Mouse (Mus musculus): ENCODE data around the gene Vmn1r103. TPM values are rescaled to one million over a fixed set of nuclear protein-coding genes. Genes with fewer than 3 reads are reported as not detected.
"Not testable (repeated sequence)": the region's sequence is repeated elsewhere in the genome, so short reads cannot be mapped to it uniquely, and the experiment has no call there.

The Vmn1r103 gene
- not detected in 2 replicates for polyA plus RNA-seq (2012; ENCODE audit: insufficient read depth, insufficient read length, missing spikeins)

DNA sequence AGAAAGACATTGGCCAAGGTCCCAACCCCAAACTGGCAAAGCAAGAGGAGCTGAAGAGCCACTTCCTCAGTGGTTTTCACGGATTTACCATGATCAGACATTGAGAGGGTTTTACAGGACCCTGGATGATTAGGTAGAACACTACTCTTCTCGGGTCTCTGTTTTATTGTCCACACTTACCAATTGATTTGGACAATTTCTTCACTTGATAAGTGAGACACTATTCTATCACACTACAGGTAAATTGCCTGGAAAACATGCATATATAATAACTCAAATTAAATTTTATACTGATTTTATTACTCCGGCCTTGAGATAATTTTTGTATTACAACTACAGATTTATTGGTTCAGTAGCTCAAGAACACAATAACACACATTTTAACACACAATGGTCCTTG lies at the start of gene Vmn1r103:
TSS of gene Vmn1r103 (minus strand) at position 101 of the 400 bp plus-strand sequence.
- not testable (repeated sequence) for H3K27ac ChIP-seq (replicated peaks; ENCODE audit: low read depth, low read length)

DNA sequence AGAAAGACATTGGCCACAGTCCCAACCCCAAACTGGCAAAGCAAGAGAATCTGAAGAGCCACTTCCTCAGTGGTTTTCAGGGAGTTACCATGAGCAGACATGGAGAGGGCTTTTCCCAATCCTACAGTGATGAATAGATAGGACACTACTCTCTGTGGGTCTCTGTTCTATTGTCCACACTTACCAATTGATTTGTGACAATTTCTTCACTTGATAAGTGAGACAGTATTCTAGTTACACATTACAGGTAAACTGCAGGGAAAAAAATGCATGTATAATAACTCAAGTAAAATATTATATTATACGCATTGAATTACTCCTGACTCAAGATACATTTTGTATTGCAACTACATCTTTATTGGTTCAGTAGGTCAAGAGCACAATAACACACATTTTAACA lies 35.3 kb upstream of the Vmn1r103 start, which contains the start of gene Gm5726:
TSS of gene Gm5726 (minus strand) at position 101 of the 400 bp plus-strand sequence.
- H3K4me1 ChIP-seq (ENCODE audit: control insufficient read depth, insufficient read depth, insufficient read length, low read length); H3K27ac ChIP-seq (replicated peaks; ENCODE audit: low read depth, low read length); H3K4me3 ChIP-seq (ENCODE audit: insufficient read depth, low read depth, low read length): not testable (repeated sequence)

More for the DNA sequence above, at the start of gene Vmn1r103:
- H3K4me3 ChIP-seq (ENCODE audit: insufficient read depth, low read depth, low read length); H3K4me1 ChIP-seq (ENCODE audit: control insufficient read depth, insufficient read depth, insufficient read length, low read length): not testable (repeated sequence)

GRCm38 (mm10) chr7:20533537-20533936 lies 23.2 kb upstream of the Vmn1r103 start, which contains the start of gene Vmn1r104:
Gene Vmn1r104, plus strand, starts transcription at chr7:20533837.
- H3K4me1 ChIP-seq (ENCODE audit: control insufficient read depth, insufficient read depth, insufficient read length, low read length); H3K4me3 ChIP-seq (ENCODE audit: insufficient read depth, low read depth, low read length); H3K27ac ChIP-seq (replicated peaks; ENCODE audit: low read depth, low read length): not testable (repeated sequence)

DNA sequence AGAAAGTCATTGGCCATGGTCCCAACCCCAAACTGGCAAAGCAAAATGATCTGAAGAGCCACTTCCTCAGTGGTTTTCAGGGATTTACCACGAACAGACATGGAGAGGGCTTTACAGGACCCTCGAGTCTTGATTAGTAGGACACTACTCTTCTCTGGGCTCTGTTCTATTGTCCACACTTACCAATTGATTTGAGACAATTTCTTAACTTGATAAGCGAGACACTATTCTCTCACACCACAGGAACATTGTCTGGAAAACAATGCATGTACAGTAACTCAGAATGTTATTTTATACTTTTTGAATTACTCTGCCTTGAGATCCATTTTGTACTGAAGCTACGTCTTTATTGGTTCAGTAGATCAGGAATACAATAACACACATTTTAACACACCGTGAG lies 35.5 kb downstream of the Vmn1r103 start, which contains the start of gene Gm10670:
TSS of gene Gm10670 (minus strand) at position 101 of the 400 bp plus-strand sequence.
- not testable (repeated sequence) for H3K27ac ChIP-seq (replicated peaks; ENCODE audit: low read depth, low read length); H3K4me3 ChIP-seq (ENCODE audit: insufficient read depth, low read depth, low read length); H3K4me1 ChIP-seq (ENCODE audit: control insufficient read depth, insufficient read depth, insufficient read length, low read length)

Other genes starting within 250 kb of the Vmn1r103 start
- not detected in 2 replicates for gene Gm5890, start 247.7 kb downstream of the Vmn1r103 start, polyA plus RNA-seq (2012; ENCODE audit: insufficient read depth, insufficient read length, missing spikeins)
- not detected in 2 replicates for gene Gm4133, start 176.5 kb downstream of the Vmn1r103 start, polyA plus RNA-seq (2012; ENCODE audit: insufficient read depth, insufficient read length, missing spikeins)
- not detected in 2 replicates for gene Gm5728, start 135.1 kb downstream of the Vmn1r103 start, polyA plus RNA-seq (2012; ENCODE audit: insufficient read depth, insufficient read length, missing spikeins)
- not detected in 2 replicates for gene Vmn1r100, start 92.6 kb downstream of the Vmn1r103 start, polyA plus RNA-seq (2012; ENCODE audit: insufficient read depth, insufficient read length, missing spikeins)
- gene Vmn1r101, start 67.9 kb downstream of the Vmn1r103 start, polyA plus RNA-seq (2012; ENCODE audit: insufficient read depth, insufficient read length, missing spikeins): not detected in 2 replicates
- not detected in 2 replicates for gene Gm10670, start 35.6 kb downstream of the Vmn1r103 start, polyA plus RNA-seq (2012; ENCODE audit: insufficient read depth, insufficient read length, missing spikeins)
- gene Vmn1r104, start 23.3 kb upstream of the Vmn1r103 start, polyA plus RNA-seq (2012; ENCODE audit: insufficient read depth, insufficient read length, missing spikeins): not detected in 2 replicates
- not detected in 2 replicates for gene Gm5726, start 35.2 kb upstream of the Vmn1r103 start, polyA plus RNA-seq (2012; ENCODE audit: insufficient read depth, insufficient read length, missing spikeins)
- not detected in 2 replicates for gene Gm4141, start 65.7 kb upstream of the Vmn1r103 start, polyA plus RNA-seq (2012; ENCODE audit: insufficient read depth, insufficient read length, missing spikeins)
- gene Gm4513, start 88.5 kb upstream of the Vmn1r103 start, polyA plus RNA-seq (2012; ENCODE audit: insufficient read depth, insufficient read length, missing spikeins): not detected in 2 replicates
- not detected in 2 replicates for gene Vmn1r107, start 158.4 kb upstream of the Vmn1r103 start, polyA plus RNA-seq (2012; ENCODE audit: insufficient read depth, insufficient read length, missing spikeins)
- gene Vmn1r111, start 192.7 kb upstream of the Vmn1r103 start, polyA plus RNA-seq (2012; ENCODE audit: insufficient read depth, insufficient read length, missing spikeins): not detected in 2 replicates
- gene Gm10668, start 220.1 kb upstream of the Vmn1r103 start, polyA plus RNA-seq (2012; ENCODE audit: insufficient read depth, insufficient read length, missing spikeins): not detected in 2 replicates

All from brown adipose tissue, adult 24 weeks (tissue).